Mouse (Mus musculus): ENCODE results near the gene Tcf25.

- TF ChIP-seq CTCF (IDR thresholded peaks at IDR 0.05; ENCODE audit: extremely low read depth, insufficient read depth, low read length) (no peak), POLR2A (IDR thresholded peaks at IDR 0.05; ENCODE audit: extremely low read depth, insufficient read depth, low read length) (no peak)
Observed at GRCm38 (mm10) chr8:123431616-123432365, 58.2 kb downstream of the Tcf25 start.
